Mouse (Mus musculus): ENCODE results near the gene Muc3.

Muc3 gene

DNA sequence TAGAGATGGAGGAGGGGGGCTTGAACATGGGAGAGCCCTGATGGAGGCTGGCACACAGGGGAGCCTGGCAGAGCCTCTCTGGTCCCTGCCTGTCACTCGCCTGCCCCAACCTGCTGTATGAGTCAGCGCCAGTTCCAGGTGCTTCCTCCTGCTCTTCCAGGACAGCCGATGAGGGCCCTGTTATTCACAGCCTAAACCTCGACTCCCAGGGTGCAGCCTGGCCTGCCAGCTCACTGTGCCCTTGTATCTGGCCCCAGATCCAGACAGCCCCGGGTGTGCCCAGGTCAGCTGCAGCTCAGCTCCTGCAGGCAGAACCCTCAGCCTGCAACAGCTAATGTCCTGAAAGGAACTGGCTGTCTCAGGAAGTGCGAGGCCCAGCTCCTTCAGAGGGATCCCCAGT is 57.6 kb downstream of the Muc3 start:
- no peak for DNase-seq (ENCODE audit: low spot score)

DNA sequence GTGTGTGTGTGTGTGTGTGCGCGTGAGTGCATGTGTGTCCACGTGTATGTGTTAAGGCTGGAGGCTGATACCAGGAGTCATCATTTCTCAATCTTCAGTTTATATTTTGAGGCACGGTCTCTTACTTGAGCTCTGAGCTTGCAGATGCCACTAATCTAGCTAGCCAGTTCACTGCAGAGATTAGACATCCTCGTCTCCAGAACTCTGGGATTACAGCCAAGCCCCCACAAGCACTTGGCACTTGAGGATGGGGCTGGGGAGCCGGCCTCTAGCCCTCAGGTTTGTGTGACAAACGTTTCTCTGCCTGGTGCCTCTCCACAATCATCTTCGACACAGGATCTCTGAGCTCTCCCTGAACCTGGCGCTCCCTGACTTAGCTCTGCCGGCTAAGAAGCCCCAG is 58.3 kb downstream of the Muc3 start:
- no peak for DNase-seq (ENCODE audit: low spot score)

- no peak for DNase-seq (ENCODE audit: low spot score)
These were observed 61.7 kb downstream of the Muc3 start for GRCm38 (mm10) chr5:137087410-137087809.

GRCm38 (mm10) chr5:137085731-137086130 is 63.4 kb downstream of the Muc3 start:
- no peak for DNase-seq (ENCODE audit: low spot score)

- DNase-seq (ENCODE audit: low spot score), result no peak
These were observed 64.1 kb downstream of the Muc3 start for GRCm38 (mm10) chr5:137085021-137085420.
